Mouse (Mus musculus) macrophage (primary cell): ENCODE measurements around the gene Ndfip2. TPM values are rescaled to one million over a fixed set of nuclear protein-coding genes. Genes with fewer than 3 reads are reported as not detected.

Source experiments
- H3K27ac ChIP-seq: fragments of 350-480 bp; formaldehyde crosslinking; 2 replicates; pipeline ENCODE4 v1.9.0; 2021
- H3K36me3 ChIP-seq: fragments of 350-480 bp; formaldehyde crosslinking; 2 replicates; pipeline ENCODE4 v1.9.0; 2021; ENCODE audit errors: inconsistent target
- H3K4me3 ChIP-seq: fragments of 350-480 bp; formaldehyde crosslinking; 2 replicates; pipeline ENCODE4 v1.9.0; 2021; ENCODE audit errors: inconsistent target
- H3K79me2 ChIP-seq: fragments of 350-480 bp; formaldehyde crosslinking; 2 replicates; pipeline ENCODE4 v1.9.0; 2021; ENCODE audit errors: inconsistent target
- WGBS: methylation state at CpG from one replicate; pipeline ENCODE4 v1.1.7; 2026; ENCODE audit warnings: inconsistent platforms; ENCODE audit not compliant: missing documents; 5-methylcytosine and 5-hydroxymethylcytosine counted together
- polyA plus RNA-seq: library from polyadenylated mRNA; stranded (reverse); fragments of 250-400 nt; gene quantifications from 3 replicates; pipeline ENCODE4 v1.2.4, GENCODE M21; 2018; ENCODE audit warnings: inconsistent platforms
- total RNA-seq, 78 experiments: library from RNA; depleted of rRNA; stranded (reverse); fragments of 250-400 nt; gene quantifications; 1 replicate in 9 of 78; 2 replicates in 24 of 78; 3 replicates in 43 of 78; 4 replicates in 2 of 78; pipeline ENCODE4 v1.2.4; 2018; ENCODE audit warnings: inconsistent platforms in 56 of 78

Ndfip2 gene
- total RNA-seq (2018; cell fraction: chromatin; rRNA removed) = 10 to 100 TPM; 18.8 to 84.1 (median 29.4) TPM
- total RNA-seq (2018; cell fraction: cytosol; rRNA removed) = 10 to 100 TPM; 26.9 to 42.8 (median 32.8) TPM
- total RNA-seq (2018; cell fraction: nucleus; rRNA removed) = 10 to 100 TPM; 23.2 to 63.7 (median 32.5) TPM
- polyA plus RNA-seq = 22.0 to 46.7 TPM (median 35.3 TPM) in 3 replicates

- no peak within 1 kb of the TSS for H3K27ac ChIP-seq
- under 1% methylated on average over 70 of the region's 70 CpGs for WGBS
- no peaks in the 10 kb centered on the region for H3K36me3 ChIP-seq
- H3K4me3 ChIP-seq = peak within 1 kb of the TSS; percentile 64
- peaks cover 46% of the 10 kb centered on the region for H3K79me2 ChIP-seq
Measured at GRCm38 (mm10) chr14:105258379-105259034, at the start of gene Ndfip2. Gene Ndfip2 (plus strand): TSS chr14:105258573.

GRCm38 (mm10) chr14:105219525-105220376, 38.6 kb upstream of the Ndfip2 start:
- WGBS = 85% methylated on average over 9 of the region's 9 CpGs
- Histone ChIP-seq H3K36me3 (no peaks in the 10 kb centered on the region), H3K27ac (no peak overlapping the region), H3K4me3 (no peak overlapping the region), H3K79me2 (no peaks in the 10 kb centered on the region)

GRCm38 (mm10) chr14:105222240-105222639, 36.1 kb upstream of the Ndfip2 start:
- Histone ChIP-seq H3K79me2 (no peaks in the 10 kb centered on the region), H3K4me3 (no peak overlapping the region), H3K27ac (no peak overlapping the region), H3K36me3 (no peaks in the 10 kb centered on the region)
- 98% methylated on average over 4 of the region's 4 CpGs for WGBS

- no peak overlapping the region for H3K27ac ChIP-seq
- 93% methylated on average over 4 of the region's 4 CpGs for WGBS
- H3K79me2 ChIP-seq = no peaks in the 10 kb centered on the region
- H3K36me3 ChIP-seq = no peaks in the 10 kb centered on the region
- H3K4me3 ChIP-seq = no peak overlapping the region
Measured at GRCm38 (mm10) chr14:105225790-105226189, 32.6 kb upstream of the Ndfip2 start.

- no peak overlapping the region for H3K27ac ChIP-seq
- H3K4me3 ChIP-seq = no peak overlapping the region
- no peaks in the 10 kb centered on the region for H3K79me2 ChIP-seq
- WGBS = 49% methylated on average over 6 of the region's 6 CpGs
- H3K36me3 ChIP-seq = no peaks in the 10 kb centered on the region
Measured at GRCm38 (mm10) chr14:105232421-105232820, 26.0 kb upstream of the Ndfip2 start.

- Histone ChIP-seq H3K79me2 (no peaks in the 10 kb centered on the region), H3K36me3 (no peaks in the 10 kb centered on the region), H3K27ac (no peak overlapping the region), H3K4me3 (no peak overlapping the region)
- WGBS = 88% methylated on average over 4 of the region's 4 CpGs
Measured at GRCm38 (mm10) chr14:105236596-105236995, 21.8 kb upstream of the Ndfip2 start.

GRCm38 (mm10) chr14:105237736-105238135, 20.6 kb upstream of the Ndfip2 start:
- Histone ChIP-seq H3K79me2 (no peaks in the 10 kb centered on the region), H3K4me3 (no peak overlapping the region), H3K27ac (no peak overlapping the region), H3K36me3 (no peaks in the 10 kb centered on the region)
- 87% methylated on average over 9 of the region's 9 CpGs for WGBS

GRCm38 (mm10) chr14:105238450-105239038, 19.8 kb upstream of the Ndfip2 start:
- WGBS = 96% methylated on average over 5 of the region's 5 CpGs
- no peaks in the 10 kb centered on the region for H3K79me2 ChIP-seq
- no peak overlapping the region for H3K27ac ChIP-seq
- H3K4me3 ChIP-seq = no peak overlapping the region
- no peaks in the 10 kb centered on the region for H3K36me3 ChIP-seq

GRCm38 (mm10) chr14:105240120-105240519, 18.3 kb upstream of the Ndfip2 start:
- Histone ChIP-seq H3K79me2 (no peaks in the 10 kb centered on the region), H3K36me3 (no peaks in the 10 kb centered on the region), H3K4me3 (no peak overlapping the region), H3K27ac (no peak overlapping the region)
- WGBS = 61% methylated on average over 10 of the region's 10 CpGs

- no peaks in the 10 kb centered on the region for H3K79me2 ChIP-seq
- 76% methylated on average over 7 of the region's 7 CpGs for WGBS
- H3K36me3 ChIP-seq = no peaks in the 10 kb centered on the region
- H3K27ac ChIP-seq = no peak overlapping the region
- H3K4me3 ChIP-seq = no peak overlapping the region
Measured at GRCm38 (mm10) chr14:105243805-105244443, 14.4 kb upstream of the Ndfip2 start.

- Histone ChIP-seq H3K79me2 (no peaks in the 10 kb centered on the region), H3K27ac (no peak overlapping the region), H3K4me3 (no peak overlapping the region), H3K36me3 (no peaks in the 10 kb centered on the region)
Measured at GRCm38 (mm10) chr14:105251038-105251437, 7.3 kb upstream of the Ndfip2 start.

GRCm38 (mm10) chr14:105253304-105253703, 5.1 kb upstream of the Ndfip2 start:
- no peaks in the 10 kb centered on the region for H3K79me2 ChIP-seq
- 76% methylated on average over 7 of the region's 7 CpGs for WGBS
- H3K4me3 ChIP-seq = no peak overlapping the region
- H3K36me3 ChIP-seq = no peaks in the 10 kb centered on the region
- H3K27ac ChIP-seq = no peak overlapping the region

GRCm38 (mm10) chr14:105254401-105254800, 4.0 kb upstream of the Ndfip2 start:
- WGBS = 84% methylated on average over 5 of the region's 5 CpGs
- Histone ChIP-seq H3K79me2 (peaks cover 5% of the 10 kb centered on the region), H3K27ac (no peak overlapping the region), H3K4me3 (no peak overlapping the region), H3K36me3 (no peaks in the 10 kb centered on the region)

- Histone ChIP-seq H3K36me3 (no peaks in the 10 kb centered on the region), H3K79me2 (peaks cover 17% of the 10 kb centered on the region), H3K4me3 (no peak overlapping the region), H3K27ac (no peak overlapping the region)
- 96% methylated on average over 7 of the region's 7 CpGs for WGBS
Measured at GRCm38 (mm10) chr14:105255620-105256019, 2.8 kb upstream of the Ndfip2 start.
